Mouse (Mus musculus) macrophage (primary cell): ENCODE results near the gene 4930452B06Rik. TPM values are rescaled to one million over a fixed set of nuclear protein-coding genes. Genes with fewer than 3 reads are reported as not detected.

Source experiments
- H3K27ac ChIP-seq: fragments of 350-480 bp; formaldehyde crosslinking; 2 replicates; pipeline ENCODE4 v1.9.0; 2021
- H3K36me3 ChIP-seq: fragments of 350-480 bp; formaldehyde crosslinking; 2 replicates; pipeline ENCODE4 v1.9.0; 2021; ENCODE audit errors: inconsistent target
- H3K4me3 ChIP-seq: fragments of 350-480 bp; formaldehyde crosslinking; 2 replicates; pipeline ENCODE4 v1.9.0; 2021; ENCODE audit errors: inconsistent target
- H3K79me2 ChIP-seq: fragments of 350-480 bp; formaldehyde crosslinking; 2 replicates; pipeline ENCODE4 v1.9.0; 2021; ENCODE audit errors: inconsistent target
- WGBS: methylation state at CpG from one replicate; pipeline ENCODE4 v1.1.7; 2026; ENCODE audit warnings: inconsistent platforms; ENCODE audit not compliant: missing documents; 5-methylcytosine and 5-hydroxymethylcytosine counted together
- polyA plus RNA-seq: library from polyadenylated mRNA; stranded (reverse); fragments of 250-400 nt; gene quantifications from 3 replicates; pipeline ENCODE4 v1.2.4, GENCODE M21; 2018; ENCODE audit warnings: inconsistent platforms

The 4930452B06Rik gene
- polyA plus RNA-seq, 1 experiment from 2014 or later: not detected

- no peaks in the 10 kb centered on the region for H3K79me2 ChIP-seq
- no peak overlapping the region for H3K4me3 ChIP-seq
- WGBS: 85% methylated on average over 7 of the region's 7 CpGs
- no peaks in the 10 kb centered on the region for H3K36me3 ChIP-seq
- no peak overlapping the region for H3K27ac ChIP-seq
Observed at GRCm38 (mm10) chr14:8395690-8396287, 270.3 kb downstream of the 4930452B06Rik start.

- H3K4me3 ChIP-seq: no peak overlapping the region
- no peaks in the 10 kb centered on the region for H3K79me2 ChIP-seq
- no peaks in the 10 kb centered on the region for H3K36me3 ChIP-seq
- H3K27ac ChIP-seq: no peak overlapping the region
- 24% methylated on average over 6 of the region's 6 CpGs for WGBS
Observed at GRCm38 (mm10) chr14:8392181-8392825, 273.7 kb downstream of the 4930452B06Rik start.
